Mouse (Mus musculus) brain, embryonic 14.5 days (tissue): Measurements from ENCODE around the gene Dcaf12. TPM values are rescaled to one million over a fixed set of nuclear protein-coding genes. Genes with fewer than 3 reads are reported as not detected.

Experiments
- DNase-seq: peaks from one replicate; pipeline ENCODE4 v3.0.0-alpha.2; 2011; ENCODE audit warnings: low read depth
- CTCF ChIP-seq: fragments of 200-500 bp; IDR thresholded peaks from 2 replicates; pipeline ENCODE4 v1.5.1; 2012; ENCODE audit warnings: inconsistent platforms, mild to moderate bottlenecking, moderate library complexity, borderline replicate concordance; ENCODE audit not compliant: insufficient read depth, insufficient read length; ENCODE audit errors: extremely low read depth
- POLR2A ChIP-seq: fragments of 200-500 bp; IDR thresholded peaks from 2 replicates; pipeline ENCODE4 v1.6.1; 2012; ENCODE audit warnings: mild to moderate bottlenecking, inconsistent platforms, borderline replicate concordance; ENCODE audit not compliant: poor library complexity, insufficient read depth, insufficient read length, severe bottlenecking; ENCODE audit errors: extremely low read depth
- polyA plus RNA-seq: library from polyadenylated mRNA; depleted of rRNA; stranded (reverse); fragments of >200 nt; gene quantifications from 2 replicates; pipeline ENCODE4 v1.2.3, GENCODE M21; 2012

The Dcaf12 gene
- polyA plus RNA-seq, 1 experiment = 63.3 TPM

DNA sequence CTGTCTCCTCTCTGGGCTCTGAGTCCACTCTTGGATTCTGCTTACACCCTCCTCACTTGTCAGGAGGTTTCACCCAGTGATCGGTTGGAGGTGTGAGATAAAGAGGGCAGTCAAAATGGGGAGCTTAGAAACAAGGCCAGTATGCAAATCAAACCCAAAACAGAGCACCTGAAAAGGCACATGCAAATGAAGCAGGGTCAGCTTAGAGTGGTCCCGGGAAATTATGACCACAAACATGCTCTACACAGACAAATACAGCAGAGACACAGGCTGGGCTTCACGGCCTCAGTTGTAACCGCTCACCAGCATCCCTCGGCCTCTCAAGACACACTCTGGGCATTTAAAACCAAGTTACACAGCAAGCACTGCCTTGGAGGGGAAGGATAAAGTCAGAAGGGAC is 15.7 kb downstream of the Dcaf12 start:
- TF ChIP-seq CTCF = no peak
- no peak for TF ChIP-seq POLR2A
- DNase-seq = no peak

DNA sequence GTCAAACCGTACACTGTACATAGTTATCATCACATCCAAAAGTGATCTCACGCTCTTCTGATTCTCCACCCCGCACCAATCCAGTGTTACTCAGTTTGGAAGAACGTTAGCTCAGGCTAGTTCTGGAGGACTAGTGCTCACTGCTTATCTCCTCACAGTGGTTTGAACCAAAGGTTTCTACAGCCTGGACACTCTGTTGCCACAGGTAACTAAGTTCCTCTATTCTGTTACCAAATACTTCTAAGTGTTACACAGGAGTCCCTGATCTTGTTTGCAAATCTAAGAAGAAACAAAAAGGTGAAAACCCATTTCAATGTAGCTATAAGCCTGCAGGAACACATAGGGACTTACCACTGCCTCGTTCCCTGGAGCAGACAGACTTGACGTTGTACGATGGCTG is 18.7 kb downstream of the Dcaf12 start:
- no peak for TF ChIP-seq POLR2A
- TF ChIP-seq CTCF = no peak
- no peak for DNase-seq

DNA sequence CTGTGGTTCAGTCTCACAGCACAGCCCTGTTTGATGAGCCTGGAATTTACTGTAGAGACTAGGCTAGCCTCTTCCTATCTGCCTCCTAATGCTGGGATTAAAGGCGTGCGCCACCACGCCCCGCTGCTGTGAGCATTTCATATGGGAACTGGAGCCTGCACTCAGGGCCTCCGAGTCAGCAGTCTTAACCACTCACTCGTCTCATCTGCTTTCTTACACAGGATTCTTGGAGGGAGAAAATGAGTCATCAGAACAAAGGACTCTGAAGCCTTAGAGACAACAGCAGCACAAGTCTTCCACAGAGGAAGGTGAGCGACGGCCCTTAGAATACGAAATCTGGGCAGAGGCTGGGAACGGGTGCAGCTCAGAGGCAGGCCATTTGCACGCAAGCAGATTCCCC is 19.2 kb downstream of the Dcaf12 start:
- TF ChIP-seq POLR2A = no peak
- TF ChIP-seq CTCF = no peak

DNA sequence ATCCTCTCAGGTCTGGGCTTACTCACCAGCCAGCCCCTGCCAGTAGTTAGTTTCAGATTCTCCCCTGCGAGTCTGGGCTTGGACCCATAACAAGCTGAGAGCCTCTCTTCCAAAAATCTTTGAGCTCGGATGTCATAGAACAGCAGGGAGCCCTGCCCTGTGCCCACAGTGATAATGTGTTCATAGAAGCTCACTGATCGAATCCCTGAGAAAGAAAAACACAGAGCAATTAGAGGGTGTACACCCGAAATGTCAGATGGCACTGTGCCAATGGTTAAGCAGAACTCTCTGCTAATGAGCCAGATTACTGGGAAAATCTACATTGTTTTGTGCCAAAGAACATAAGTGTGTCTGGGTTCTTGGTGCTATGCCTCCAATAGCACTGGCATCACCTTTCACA is 20.8 kb downstream of the Dcaf12 start:
- TF ChIP-seq POLR2A (no peak), CTCF (no peak)
- DNase-seq = peak; percentile 95

More for the DNA sequence above, 19.2 kb downstream of the Dcaf12 start:
- no peak for DNase-seq

DNA sequence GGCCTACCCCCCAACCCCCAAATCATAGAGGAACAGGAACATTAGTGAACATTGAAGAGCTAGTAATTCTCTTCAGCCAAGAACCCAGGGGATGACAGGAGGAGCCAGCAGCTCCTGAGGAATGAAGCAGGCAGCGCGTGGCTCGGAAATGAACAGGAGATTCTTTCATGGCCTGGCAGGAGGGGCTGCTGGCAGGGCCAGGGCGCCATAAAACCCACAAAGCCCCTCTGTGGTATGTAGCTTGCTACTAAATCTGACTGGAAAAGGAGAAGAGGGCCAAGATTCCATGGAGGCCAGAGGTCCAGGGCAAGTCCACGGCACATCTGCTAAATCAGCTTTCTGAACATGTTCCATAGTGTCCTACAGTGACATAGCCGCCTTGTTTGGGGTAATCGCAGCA is 24.9 kb downstream of the Dcaf12 start:
- DNase-seq = peak; percentile 30
- TF ChIP-seq CTCF = no peak
- no peak for TF ChIP-seq POLR2A

DNA sequence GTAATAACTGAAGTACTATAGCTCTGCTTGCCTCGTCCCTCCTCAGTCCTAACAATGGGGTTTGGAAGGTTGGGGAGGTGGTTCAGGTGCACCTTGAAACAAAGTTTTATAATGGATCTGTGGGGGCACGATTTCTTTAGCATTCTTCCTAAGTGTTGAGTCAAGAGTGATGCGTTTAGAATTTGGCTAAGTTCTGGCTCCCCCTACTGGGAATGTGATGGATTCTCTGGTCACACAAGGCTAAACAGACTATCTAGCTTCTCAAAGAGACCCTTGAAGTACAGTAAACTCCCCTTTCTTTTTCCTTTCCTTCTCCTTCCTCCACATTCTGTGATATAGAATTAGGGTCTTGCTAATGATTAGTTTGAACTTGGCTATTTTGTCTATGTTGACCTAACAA is 28.3 kb downstream of the Dcaf12 start:
- peak; percentile 60; the same call in 1 of the 2 replicates for TF ChIP-seq CTCF
- no peak for TF ChIP-seq POLR2A
- DNase-seq = peak; percentile 73

DNA sequence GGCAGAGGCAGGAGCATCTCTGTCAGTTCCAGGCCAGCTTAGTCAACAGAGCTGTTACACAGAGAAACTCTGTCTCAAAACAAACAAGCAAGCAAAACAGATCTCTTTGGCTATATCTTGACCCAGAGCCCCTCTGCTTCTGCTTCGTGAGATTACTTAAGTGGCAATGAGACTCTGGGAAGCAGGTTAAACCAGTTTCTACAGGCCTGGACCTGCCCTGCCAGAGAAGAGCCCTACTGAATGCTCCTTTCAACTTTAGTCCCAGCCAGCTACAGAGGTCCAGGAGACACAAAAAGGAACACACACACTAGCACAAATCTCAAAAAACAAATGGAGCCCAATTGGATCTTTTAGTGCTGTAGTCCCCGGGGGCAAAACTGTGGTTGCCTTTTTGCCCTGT is 30.6 kb downstream of the Dcaf12 start:
- TF ChIP-seq CTCF (no peak), POLR2A (no peak)
- no peak for DNase-seq

DNA sequence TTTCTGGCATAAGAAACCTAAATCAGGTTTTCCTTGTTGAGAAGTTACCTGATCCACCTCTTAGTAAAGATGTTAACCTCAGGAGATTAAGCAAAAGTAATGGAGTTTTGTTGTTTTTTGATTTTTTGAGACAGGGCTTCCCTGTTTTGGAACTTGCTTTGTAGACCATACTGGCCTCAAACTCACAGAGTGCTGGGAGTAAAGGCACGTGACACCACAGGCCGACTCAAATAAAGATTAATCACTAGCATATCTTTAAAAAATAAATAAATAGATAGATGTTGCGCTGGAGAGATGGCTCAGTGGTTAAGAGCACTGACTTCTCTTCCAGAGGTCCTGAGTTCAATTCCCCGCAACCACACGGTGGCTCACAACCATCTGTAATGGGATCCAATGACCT is 38.8 kb downstream of the Dcaf12 start:
- TF ChIP-seq CTCF = no peak
- no peak for TF ChIP-seq POLR2A
- DNase-seq = no peak

DNA sequence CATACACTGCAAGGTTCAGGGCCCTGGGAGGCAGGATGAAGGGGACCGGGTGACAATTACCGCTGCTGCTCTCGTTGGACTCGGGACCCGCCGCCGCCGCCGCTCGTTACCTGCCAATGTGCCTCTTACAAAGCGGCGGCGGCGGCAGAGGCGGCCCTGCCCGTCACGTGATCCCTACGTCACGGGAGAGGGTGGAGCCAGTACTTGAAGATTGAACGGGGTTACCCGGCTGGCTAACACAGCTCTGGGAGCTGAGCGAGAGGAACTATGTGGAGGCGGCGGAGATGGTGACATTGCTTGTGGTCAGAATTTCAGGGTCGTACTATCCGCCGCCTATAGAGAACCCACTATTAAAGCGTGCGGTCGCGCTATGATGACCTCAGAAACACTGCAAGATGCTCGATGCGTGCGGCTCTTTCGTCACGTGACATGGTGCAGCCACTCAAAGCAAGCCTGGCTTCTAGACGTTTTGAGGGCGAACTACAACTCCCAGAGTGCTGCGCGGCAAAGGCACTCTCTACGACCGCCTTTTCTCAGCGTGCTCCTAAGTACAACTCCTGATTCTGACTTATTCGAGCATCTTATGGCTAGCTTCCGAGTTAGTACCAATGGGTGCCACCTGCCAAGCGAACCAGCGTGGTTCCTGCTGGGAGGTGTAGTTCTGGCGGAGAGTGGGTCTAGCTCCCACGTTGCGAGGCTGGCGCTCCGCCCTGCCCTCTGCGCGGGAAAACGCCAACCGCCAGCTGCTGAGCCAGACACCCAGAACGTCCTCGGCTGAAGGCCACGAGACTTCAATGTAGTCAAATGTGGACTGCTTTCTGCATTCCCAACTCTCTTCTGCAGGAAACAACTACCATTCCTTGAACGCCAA is 39.5 kb downstream of the Dcaf12 start, which contains the start of gene Ubap2:
TSS of gene Ubap2 (minus strand) at position 165 of the 871 bp plus-strand sequence.
- TF ChIP-seq POLR2A (peak; percentile 72; the same call in 1 of the 2 replicates), CTCF (no peak)

DNA sequence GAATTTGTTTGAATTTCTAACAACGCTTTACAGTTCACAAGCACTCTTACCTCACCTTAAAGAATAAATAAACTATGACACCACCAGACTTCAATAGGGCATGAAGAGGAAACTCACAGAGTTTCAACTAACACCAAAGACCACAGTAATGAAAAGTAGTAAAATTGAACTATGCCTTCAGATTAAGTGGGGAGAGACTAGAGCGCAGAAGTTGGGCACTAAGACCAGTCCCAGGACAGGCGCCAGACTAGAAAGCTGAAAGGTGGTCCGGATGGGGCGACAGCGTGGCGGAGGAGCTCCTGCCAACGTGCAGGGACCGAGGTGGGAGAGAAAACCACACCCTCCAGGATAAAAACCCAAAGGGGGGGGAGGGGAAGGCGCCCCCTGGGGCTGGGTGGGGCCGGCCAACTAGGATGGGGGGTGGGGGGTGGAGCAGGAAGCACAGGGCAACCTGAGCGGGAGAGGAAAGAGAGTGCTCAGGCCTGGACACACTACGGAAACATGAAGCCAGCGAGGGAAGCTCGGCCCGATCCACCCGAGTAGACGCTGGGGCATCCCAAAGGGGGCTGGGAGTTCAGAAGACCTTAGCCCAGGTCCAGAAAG is 40.2 kb downstream of the Dcaf12 start:
- DNase-seq = no peak
- TF ChIP-seq POLR2A (no peak), CTCF (no peak)

More for the DNA sequence above, 39.5 kb downstream of the Dcaf12 start, which contains the start of gene Ubap2:
- DNase-seq = peak; percentile 100

DNA sequence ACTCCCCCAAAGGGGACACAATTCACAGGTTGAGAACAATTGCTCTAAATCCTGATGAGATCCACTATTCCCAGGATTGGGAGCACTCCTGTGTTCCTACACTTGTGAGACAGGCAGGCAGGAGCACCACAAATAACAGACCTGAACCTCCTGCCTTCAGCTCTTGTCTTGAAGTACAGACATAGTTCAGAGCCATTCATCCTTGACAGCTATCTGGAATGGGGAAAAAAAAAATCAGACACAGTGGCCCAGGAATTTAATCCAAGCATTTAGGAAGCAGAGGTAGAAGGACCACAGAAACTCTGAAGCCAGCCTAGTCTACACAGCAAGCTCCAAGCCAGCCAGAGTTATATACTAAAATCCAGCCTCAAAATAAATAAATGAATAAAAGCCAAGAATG is 46.6 kb downstream of the Dcaf12 start:
- DNase-seq = no peak
- TF ChIP-seq POLR2A (no peak), CTCF (no peak)

DNA sequence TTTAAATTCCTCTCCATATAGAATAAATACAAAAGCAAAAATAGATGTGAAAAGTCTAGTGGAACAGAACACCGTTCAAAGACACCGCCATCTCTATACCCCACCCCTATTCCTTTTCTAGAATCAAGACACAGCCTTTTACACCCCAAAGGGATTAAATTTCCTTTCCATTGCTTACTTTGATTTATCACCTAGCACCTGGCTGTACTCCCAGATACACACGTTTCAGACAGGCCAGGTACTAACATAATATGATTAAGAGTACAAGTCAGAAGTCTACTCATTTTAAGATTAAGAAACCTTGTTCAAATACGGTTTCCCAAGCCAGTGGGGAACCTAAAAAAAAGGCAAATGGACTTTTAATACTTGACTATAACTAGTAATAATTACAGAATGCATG is 48.3 kb downstream of the Dcaf12 start:
- TF ChIP-seq CTCF (no peak), POLR2A (no peak)
- DNase-seq = no peak

DNA sequence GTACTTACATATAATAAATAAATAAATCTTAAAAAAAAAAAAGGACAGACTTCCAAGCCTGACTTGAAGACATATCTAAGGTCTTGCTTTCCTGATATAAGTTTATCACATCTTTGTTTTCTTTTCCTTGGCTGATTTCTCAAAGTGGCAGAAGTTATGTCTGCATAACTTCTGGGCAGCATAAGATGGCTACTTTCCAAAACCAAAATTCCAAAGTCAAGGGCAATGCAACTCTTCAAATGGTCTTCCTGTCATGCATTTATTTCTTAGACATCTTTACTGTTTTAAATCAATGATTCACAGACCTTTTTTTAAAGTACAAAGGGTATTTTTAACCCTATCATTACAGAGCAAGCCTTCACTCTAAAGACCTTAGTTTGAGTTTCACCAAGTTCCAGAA is 54.0 kb downstream of the Dcaf12 start:
- TF ChIP-seq POLR2A (no peak), CTCF (no peak)
- DNase-seq = no peak
